Mouse (Mus musculus) CH12.LX (cell line): ENCODE data around the gene Fndc7. TPM values are rescaled to one million over a fixed set of nuclear protein-coding genes. Genes with fewer than 3 reads are reported as not detected.

Source experiments
- DNase-seq: peaks from one replicate; pipeline ENCODE4 v3.0.0-alpha.2; 2013; ENCODE audit errors: extremely low read depth
- H3K27ac ChIP-seq: 2 replicates; pipeline ENCODE4 v1.5.1; 2012; ENCODE audit warnings: low read depth, mild to moderate bottlenecking, control low read depth, moderate library complexity; ENCODE audit not compliant: insufficient read depth
- H3K27me3 ChIP-seq: replicated peaks from 2 replicates; pipeline ENCODE3; 2012; ENCODE audit warnings: inconsistent platforms
- H3K36me3 ChIP-seq, 2 experiments: replicated peaks in 1 of 2; 2 replicates each; pipeline versions ENCODE3 to v1.6.1; 2012; ENCODE audit warnings: inconsistent platforms in 1 of 2, low read length in 1 of 2, mild to moderate bottlenecking in 1 of 2, mixed read lengths in 1 of 2, moderate library complexity in 1 of 2; ENCODE audit not compliant: control insufficient read depth in 1 of 2, insufficient read depth in 1 of 2
- H3K4me1 ChIP-seq, 2 experiments: 2 replicates each; pipeline ENCODE4 v1.6.1; 2012; ENCODE audit warnings: inconsistent platforms in 1 of 2, moderate library complexity in 1 of 2; ENCODE audit not compliant: insufficient read depth in 2 of 2, control insufficient read depth in 1 of 2
- H3K4me2 ChIP-seq: 2 replicates; pipeline ENCODE4 v1.6.1; 2012; ENCODE audit warnings: low read depth, mild to moderate bottlenecking, control low read depth; ENCODE audit not compliant: poor library complexity, insufficient read depth, severe bottlenecking
- H3K4me3 ChIP-seq, 3 experiments: fragments of 150-350 bp in 1 of 3; sonication (generic) in 1 of 3; replicated peaks in 1 of 3; 2 replicates each; pipeline versions ENCODE3 to v1.5.1; 2011 to 2012; ENCODE audit warnings: low read depth in 2 of 3, low read length in 2 of 3, mild to moderate bottlenecking in 2 of 3, moderate library complexity in 2 of 3, control low read depth in 1 of 3, improper control_type of control experiment in 1 of 3, inconsistent platforms in 1 of 3, mixed read lengths in 1 of 3; ENCODE audit not compliant: poor library complexity in 1 of 3
- H3K79me2 ChIP-seq: replicated peaks from 2 replicates; pipeline ENCODE4 v1.6.1; 2012; ENCODE audit warnings: mild to moderate bottlenecking, moderate library complexity; ENCODE audit not compliant: control insufficient read depth, poor library complexity, insufficient read depth, severe bottlenecking; ENCODE audit errors: extremely low read depth
- H3K9ac ChIP-seq: 2 replicates; pipeline ENCODE4 v1.6.1; 2012; ENCODE audit warnings: low read depth, mild to moderate bottlenecking, control low read depth, moderate library complexity; ENCODE audit not compliant: insufficient read depth
- H3K9me3 ChIP-seq: replicated peaks from 2 replicates; pipeline ENCODE3; 2012; ENCODE audit warnings: low read length, inconsistent platforms, mixed read lengths
- BHLHE40 ChIP-seq: IDR thresholded peaks from 2 replicates; pipeline ENCODE4 v1.6.1; 2011; ENCODE audit warnings: mild to moderate bottlenecking, low read depth, low read length, improper control_type of control experiment
- CHD1 ChIP-seq: IDR thresholded peaks from 2 replicates; pipeline ENCODE4 v1.6.1; 2012; ENCODE audit warnings: low read depth, low read length, improper control_type of control experiment, inconsistent platforms
- CHD2 ChIP-seq: IDR thresholded peaks from 2 replicates; pipeline ENCODE4 v1.6.1; 2011; ENCODE audit warnings: low read length, improper control_type of control experiment
- CTCF ChIP-seq, 2 experiments: IDR thresholded peaks in 1 of 2; conservative IDR thresholded peaks in 1 of 2; 2 replicates each; pipeline ENCODE4 v1.5.1; 2011 to 2012; ENCODE audit warnings: low read depth in 2 of 2, low read length in 2 of 2, improper control_type of control experiment in 1 of 2, inconsistent platforms in 1 of 2, mild to moderate bottlenecking in 1 of 2, moderate library complexity in 1 of 2
- E2F4 ChIP-seq: IDR thresholded peaks from 2 replicates; pipeline ENCODE4 v1.6.1; 2011; ENCODE audit warnings: low read depth, low read length, improper control_type of control experiment; ENCODE audit not compliant: insufficient replicate concordance
- ETS1 ChIP-seq: conservative IDR thresholded peaks from 2 replicates; pipeline ENCODE4 v1.6.1; 2012; ENCODE audit warnings: low read depth, mild to moderate bottlenecking, inconsistent platforms, low read length, improper control_type of control experiment, moderate library complexity
- GABPA ChIP-seq: IDR thresholded peaks from 2 replicates; pipeline ENCODE4 v1.6.1; 2012; ENCODE audit warnings: low read depth, low read length, improper control_type of control experiment, inconsistent platforms; ENCODE audit not compliant: insufficient replicate concordance
- JUND ChIP-seq: conservative IDR thresholded peaks from 2 replicates; pipeline ENCODE4 v1.6.1; 2011; ENCODE audit warnings: low read depth, low read length, improper control_type of control experiment
- KAT2A ChIP-seq: IDR thresholded peaks from 2 replicates; pipeline ENCODE4 v1.6.1; 2012; ENCODE audit warnings: low read length, improper control_type of control experiment, inconsistent platforms; ENCODE audit not compliant: insufficient replicate concordance
- MEF2A ChIP-seq: IDR thresholded peaks from 2 replicates; pipeline ENCODE4 v1.6.1; 2014; ENCODE audit warnings: low read depth, mild to moderate bottlenecking, inconsistent platforms, low read length, improper control_type of control experiment, borderline replicate concordance
- MXI1 ChIP-seq: IDR thresholded peaks from 2 replicates; pipeline ENCODE4 v1.6.1; 2011; ENCODE audit warnings: mild to moderate bottlenecking, low read depth, low read length, improper control_type of control experiment
- MYC ChIP-seq: IDR thresholded peaks from 2 replicates; pipeline ENCODE4 v1.6.1; 2011; ENCODE audit warnings: low read depth, mild to moderate bottlenecking, improper control_type of control experiment, low read length
- NELFE ChIP-seq: IDR thresholded peaks from 2 replicates; pipeline ENCODE4 v1.6.1; 2011; ENCODE audit warnings: low read depth, low read length, improper control_type of control experiment
- PAX5 ChIP-seq: IDR thresholded peaks from 2 replicates; pipeline ENCODE4 v1.6.1; 2012; ENCODE audit warnings: low read length, inconsistent platforms, mixed read lengths
- POLR2A ChIP-seq: IDR thresholded peaks from 2 replicates; pipeline ENCODE4 v1.6.1; 2011; ENCODE audit warnings: low read depth, mild to moderate bottlenecking, improper control_type of control experiment, low read length
- RAD21 ChIP-seq: IDR thresholded peaks from 2 replicates; pipeline ENCODE4 v1.6.1; 2011; ENCODE audit warnings: low read depth, mild to moderate bottlenecking, low read length, improper control_type of control experiment, moderate library complexity
- RCOR1 ChIP-seq: conservative IDR thresholded peaks from 2 replicates; pipeline ENCODE4 v1.6.1; 2012; ENCODE audit warnings: low read depth, mild to moderate bottlenecking, inconsistent platforms, low read length, improper control_type of control experiment
- SIN3A ChIP-seq: IDR thresholded peaks from 2 replicates; pipeline ENCODE4 v1.6.1; 2012; ENCODE audit warnings: low read length, improper control_type of control experiment, inconsistent platforms
- SMC3 ChIP-seq: IDR thresholded peaks from 2 replicates; pipeline ENCODE4 v1.6.1; 2011; ENCODE audit warnings: low read depth, low read length, improper control_type of control experiment
- TBP ChIP-seq: conservative IDR thresholded peaks from 2 replicates; pipeline ENCODE4 v1.6.1; 2011; ENCODE audit warnings: low read depth, low read length, improper control_type of control experiment
- UBTF ChIP-seq: IDR thresholded peaks from 2 replicates; pipeline ENCODE4 v1.6.1; 2012; ENCODE audit warnings: low read depth, mild to moderate bottlenecking, inconsistent platforms, low read length, improper control_type of control experiment, moderate library complexity
- ZNF384 ChIP-seq: IDR thresholded peaks from 2 replicates; pipeline ENCODE4 v1.6.1; 2012; ENCODE audit warnings: low read depth, low read length, improper control_type of control experiment, inconsistent platforms
- dilution Hi-C: fragments of 300-500 bp; cut with MboI; formaldehyde crosslinking; loops from 2 replicates; pipeline ENCODE4 v1.14.3; 2020; ENCODE audit warnings: low sequenced_read_pairs; ENCODE audit not compliant: extremely low pct_unique_long_range_greater_than_20kb, extremely low pct_ligation_motif_present
- in situ Hi-C: fragments of 300-500 bp; cut with MboI; formaldehyde crosslinking; loops from 3 replicates; pipeline ENCODE4 v1.14.3; 2019; ENCODE audit warnings: low sequenced_read_pairs, low pct_ligation_motif_present, low pct_unique_long_range_greater_than_20kb, mixed read lengths
- polyA plus RNA-seq: library from polyadenylated mRNA; unstranded; fragments of >175 nt; gene quantifications from 2 replicates; pipeline ENCODE4 v1.2.1, GENCODE M21; 2012; ENCODE audit warnings: low read depth; ENCODE audit not compliant: insufficient read length
- total RNA-seq, 2 experiments: library from RNA; depleted of rRNA; stranded (reverse); fragments of 300-350 nt in 1 of 2; fragments of >200 nt in 1 of 2; gene quantifications; 2 replicates each; pipeline ENCODE4 v1.2.3; 2012 to 2014

Fndc7 gene
- total and polyA plus RNA-seq, 3 experiments: 0.61 to 1.1 (median 0.81) TPM

GRCm38 (mm10) chr3:108857124-108857470 lies 32.7 kb downstream of the Fndc7 start:
- Histone ChIP-seq H3K4me3 (no peak overlapping the region), H3K9ac (0 out of 2 replicates have a peak overlapping the region, but pooled peaks have one; percentile 4), H3K4me2 (0 out of 2 replicates have a peak overlapping the region, but pooled peaks have one; percentile 22), H3K27ac (no peak overlapping the region; the same call in 1 of the 2 replicates), H3K36me3 (no peaks in the 10 kb centered on the region), H3K79me2 (no peaks in the 10 kb centered on the region), H3K4me1 (peaks cover 22 to 59% of the 10 kb centered on the region in 2 experiments), H3K9me3 (no peaks in the 10 kb centered on the region), H3K27me3 (no peaks in the 10 kb centered on the region)
- in situ Hi-C loops: loop anchor here (5.0 kb wide), 1 partner anchor 45 kb away; no protein-coding TSS in a partner anchor
- dilution Hi-C loops: no loop called here
- TF ChIP-seq CHD2 (no peak), BHLHE40 (no peak), TBP (no peak), RCOR1 (no peak), KAT2A (no peak), ETS1 (no peak), CHD1 (no peak), NELFE (no peak), UBTF (no peak), PAX5 (no peak), SIN3A (no peak), JUND (no peak), GABPA (no peak)
- DNase-seq: no peak

GRCm38 (mm10) chr3:108856386-108857123 lies 33.3 kb downstream of the Fndc7 start:
- Histone ChIP-seq H3K27ac (peak overlapping the region; percentile 86), H3K4me3 (no peak overlapping the region), H3K79me2 (no peaks in the 10 kb centered on the region), H3K27me3 (no peaks in the 10 kb centered on the region), H3K36me3 (no peaks in the 10 kb centered on the region)
- peak; percentile 42 for DNase-seq
- dilution Hi-C loops: no loop called here
- peak in 1 of 2 experiments; percentile 74; a peak in 2 of 4 replicates for TF ChIP-seq CTCF (conservative IDR thresholded peaks at IDR 0.05 in 1 of 2, IDR thresholded peaks at IDR 0.05 in 1 of 2; ENCODE audit: low read depth in 2 of 2, low read length in 2 of 2)
- no peak for TF ChIP-seq MYC
- TF ChIP-seq E2F4: no peak
- no peak for TF ChIP-seq MXI1
- TF ChIP-seq CHD1: no peak
- no peak for TF ChIP-seq POLR2A
- TF ChIP-seq RAD21: peak; percentile 63
- TF ChIP-seq ZNF384: peak; percentile 7; the same call in 1 of the 2 replicates
- 0 out of 2 replicates have a peak, but pooled peaks have one; percentile 9 for TF ChIP-seq MEF2A
- 0 out of 2 replicates have a peak, but pooled peaks have one; percentile 10 for TF ChIP-seq BHLHE40
- TF ChIP-seq SMC3: peak; percentile 78
- TF ChIP-seq, all 38 proteins: peak for 6
- H3K4me2 ChIP-seq: peak overlapping the region; percentile 37; the same call in 1 of the 2 replicates
- in situ Hi-C loops: loop anchor here (5.0 kb wide), 1 partner anchor 46 kb away; no protein-coding TSS in a partner anchor
- H3K4me1 ChIP-seq: peaks cover 26 to 64% of the 10 kb centered on the region in 2 experiments
- H3K9me3 ChIP-seq: no peaks in the 10 kb centered on the region
- H3K9ac ChIP-seq: peak overlapping the region; percentile 19; the same call in 1 of the 2 replicates
